Mouse (Mus musculus) limb, embryonic 11.5 days (tissue): Measurements from ENCODE around the gene Vps13a. TPM values are rescaled to one million over a fixed set of nuclear protein-coding genes. Genes with fewer than 3 reads are reported as not detected.
A peak's percentile ranks its signal among the peaks of the same experiment; 100 is the strongest.

Source experiments
- ATAC-seq: fragments of 200-750 bp; cut with Nextera tagmentation; 2 replicates; pipeline ENCODE4 v1.8.0; 2017; ENCODE audit warnings: low read depth; ENCODE audit not compliant: insufficient number of reproducible peaks, low FRiP score, low TSS enrichment
- DNase-seq: peaks from one replicate; pipeline ENCODE4 v3.0.0-alpha.2; 2015; ENCODE audit warnings: low spot score
- H3K27ac ChIP-seq: fragments of 300-500 bp; sonication (generic); replicated peaks from 2 replicates; pipeline ENCODE4 v1.5.1; 2014; ENCODE audit warnings: low read depth, mild to moderate bottlenecking, low read length
- H3K27me3 ChIP-seq: fragments of 300-500 bp; sonication (generic); 2 replicates; pipeline ENCODE4 v1.6.1; 2014; ENCODE audit warnings: mild to moderate bottlenecking, low read length, mixed read lengths; ENCODE audit not compliant: control insufficient read depth, insufficient read depth
- H3K36me3 ChIP-seq: fragments of 300-500 bp; sonication (generic); 2 replicates; pipeline ENCODE4 v1.6.1; 2014; ENCODE audit warnings: mild to moderate bottlenecking, low read length, moderate library complexity, mixed read lengths; ENCODE audit not compliant: control insufficient read depth, insufficient read depth
- H3K4me1 ChIP-seq: fragments of 300-500 bp; sonication (generic); 2 replicates; pipeline ENCODE4 v1.6.1; 2014; ENCODE audit warnings: low read length, mixed read lengths; ENCODE audit not compliant: control insufficient read depth, insufficient read depth
- H3K4me2 ChIP-seq: fragments of 300-500 bp; sonication (generic); 2 replicates; pipeline ENCODE4 v1.6.1; 2014; ENCODE audit warnings: low read depth, mild to moderate bottlenecking, moderate library complexity; ENCODE audit not compliant: severe bottlenecking
- H3K4me3 ChIP-seq: fragments of 300-500 bp; sonication (generic); 2 replicates; pipeline ENCODE4 v1.5.1; 2014; ENCODE audit warnings: low read depth, low read length
- H3K9ac ChIP-seq: fragments of 300-500 bp; sonication (generic); 2 replicates; pipeline ENCODE4 v1.6.1; 2014; ENCODE audit warnings: mild to moderate bottlenecking, low read length
- H3K9me3 ChIP-seq: fragments of 300-500 bp; sonication (generic); 2 replicates; pipeline ENCODE4 v1.6.1; 2016; ENCODE audit warnings: low read length; ENCODE audit not compliant: control insufficient read depth
- WGBS: fragments of 180-500 bp; shearing (Covaris S2); extraction: QIAGEN DNeasy Blood & Tissue Kit; methylation state at CpG from one replicate; pipeline ENCODE4 v1.1.7; 2014; 5-methylcytosine and 5-hydroxymethylcytosine counted together
- polyA plus RNA-seq: library from polyadenylated mRNA; unstranded; fragments of >200 nt; fragmentation: Nextera tagmentation; extraction: Ambion mirVana; gene quantifications from 2 replicates; pipeline ENCODE4 v1.2.1, GENCODE M21; 2014

Gene Vps13a
- polyA plus RNA-seq = 8.1 and 8.5 TPM in 2 replicates

DNA sequence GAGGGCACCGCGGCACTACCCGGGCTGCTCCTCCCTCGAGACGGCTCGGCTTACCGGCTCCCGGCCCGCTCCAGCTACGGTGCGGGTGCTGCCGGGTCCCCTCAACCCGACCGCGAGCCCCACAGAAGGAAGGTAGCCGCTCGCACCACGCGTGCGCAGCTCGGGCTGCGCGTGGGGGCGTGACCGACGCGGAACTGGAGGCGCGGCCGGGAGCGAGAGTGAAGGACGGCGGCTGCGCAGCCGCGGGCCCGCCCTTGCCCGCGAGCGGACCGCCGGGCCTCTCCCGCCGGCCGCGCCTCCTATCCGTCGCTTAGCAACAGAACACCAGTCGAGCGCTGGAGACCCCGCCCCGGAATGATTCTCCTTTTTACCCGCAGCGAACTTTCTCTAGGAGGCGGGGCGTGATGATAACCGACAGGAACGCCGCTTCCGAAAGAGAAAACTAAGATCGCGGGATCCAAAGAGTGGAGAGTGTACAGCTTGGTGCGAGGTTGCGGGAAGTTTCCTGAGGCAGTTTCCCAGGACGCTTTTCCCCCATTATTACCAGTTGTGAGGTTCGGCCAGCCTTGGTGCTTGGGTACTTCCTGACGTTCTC, at the start of gene Vps13a:
Gene Vps13a, minus strand, starts transcription at position 144 of the 595 bp plus-strand sequence.
- H3K4me1 ChIP-seq = no peaks in the 10 kb centered on the region
- H3K36me3 ChIP-seq = no peaks in the 10 kb centered on the region
- no peak within 1 kb of the TSS for H3K27ac ChIP-seq
- 0% methylated on average over 67 of the region's 67 CpGs for WGBS
- H3K4me3 ChIP-seq = peak within 1 kb of the TSS; percentile 60
- no peaks in the 10 kb centered on the region; the same call in 1 of the 2 replicates for H3K27me3 ChIP-seq
- DNase-seq = peak; percentile 89
- peak within 1 kb of the TSS; percentile 24 for H3K9ac ChIP-seq
- ATAC-seq = peak; percentile 96
- peak within 1 kb of the TSS; percentile 92 for H3K4me2 ChIP-seq
- no peaks in the 10 kb centered on the region for H3K9me3 ChIP-seq

GRCm38 (mm10) chr19:16827657-16828056, 46.9 kb upstream of the Vps13a start:
- ATAC-seq (no peak), DNase-seq (no peak)
- H3K36me3 ChIP-seq = no peaks in the 10 kb centered on the region
- H3K9me3 ChIP-seq = no peaks in the 10 kb centered on the region
- no peak overlapping the region for H3K4me3 ChIP-seq
- no peak overlapping the region for H3K4me2 ChIP-seq
- WGBS = 77% methylated on average over 5 of the region's 5 CpGs
- H3K9ac ChIP-seq = no peak overlapping the region
- no peak overlapping the region for H3K27ac ChIP-seq
- no peaks in the 10 kb centered on the region for H3K4me1 ChIP-seq
- no peaks in the 10 kb centered on the region for H3K27me3 ChIP-seq

DNA sequence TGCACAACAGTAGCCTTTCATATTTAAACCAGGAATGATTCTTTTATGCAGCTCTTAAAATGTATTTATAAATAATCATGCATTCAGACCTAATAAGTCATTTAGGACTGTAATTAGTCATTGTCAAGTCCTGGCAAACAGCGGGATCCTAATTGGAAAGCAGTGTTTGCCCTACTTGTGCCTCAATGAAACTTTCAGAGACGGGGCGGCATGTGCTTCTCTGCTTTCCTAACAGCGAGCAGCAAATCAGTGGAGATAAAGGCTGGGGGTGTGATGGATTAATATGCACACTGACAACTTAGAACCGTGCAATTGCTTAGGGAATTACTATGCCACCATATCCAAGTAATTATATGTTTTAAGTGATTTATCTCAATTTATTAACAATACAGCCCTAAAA, 44.5 kb upstream of the Vps13a start:
- ATAC-seq (no peak), DNase-seq (no peak)
- Histone ChIP-seq H3K9ac (no peak overlapping the region), H3K27me3 (no peaks in the 10 kb centered on the region), H3K4me1 (no peaks in the 10 kb centered on the region), H3K36me3 (no peaks in the 10 kb centered on the region), H3K9me3 (no peaks in the 10 kb centered on the region), H3K4me3 (no peak overlapping the region), H3K27ac (no peak overlapping the region), H3K4me2 (no peak overlapping the region)
- 58% methylated on average over 5 of the region's 5 CpGs for WGBS

DNA sequence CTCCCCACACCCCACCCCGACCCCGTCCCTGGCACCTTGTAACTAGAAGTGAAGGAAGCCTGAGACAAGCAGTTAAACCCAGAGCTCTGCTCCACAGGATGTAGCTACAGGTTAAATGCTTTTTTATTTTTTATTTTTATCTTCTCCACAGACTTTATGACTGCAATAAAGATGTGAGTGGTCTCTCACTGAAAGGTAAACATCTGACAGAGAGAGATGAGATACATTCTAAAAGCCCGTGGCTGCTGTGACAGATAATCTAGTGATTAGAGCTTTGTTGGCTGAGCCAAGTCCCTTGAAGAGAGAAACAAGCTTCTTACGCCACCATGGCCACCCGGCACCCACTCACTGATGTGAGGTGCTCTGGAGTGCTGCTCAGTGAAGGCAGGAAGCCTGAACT, 34.1 kb upstream of the Vps13a start:
- DNase-seq = no peak
- Histone ChIP-seq H3K9me3 (no peaks in the 10 kb centered on the region), H3K4me1 (no peaks in the 10 kb centered on the region), H3K4me2 (no peak overlapping the region), H3K36me3 (no peaks in the 10 kb centered on the region), H3K27me3 (no peaks in the 10 kb centered on the region), H3K27ac (no peak overlapping the region), H3K9ac (no peak overlapping the region), H3K4me3 (no peak overlapping the region)
- no peak for ATAC-seq
- 43% methylated on average over 5 of the region's 5 CpGs for WGBS

- no peak overlapping the region for H3K4me3 ChIP-seq
- H3K4me1 ChIP-seq = no peaks in the 10 kb centered on the region
- no peak for DNase-seq
- no peaks in the 10 kb centered on the region for H3K9me3 ChIP-seq
- ATAC-seq = no peak
- 85% methylated on average over 7 of the region's 7 CpGs for WGBS
- no peak overlapping the region for H3K9ac ChIP-seq
- H3K27ac ChIP-seq = no peak overlapping the region
- no peaks in the 10 kb centered on the region for H3K36me3 ChIP-seq
- no peak overlapping the region for H3K4me2 ChIP-seq
- no peaks in the 10 kb centered on the region for H3K27me3 ChIP-seq
These were observed 32.6 kb upstream of the Vps13a start for GRCm38 (mm10) chr19:16813306-16813705.

DNA sequence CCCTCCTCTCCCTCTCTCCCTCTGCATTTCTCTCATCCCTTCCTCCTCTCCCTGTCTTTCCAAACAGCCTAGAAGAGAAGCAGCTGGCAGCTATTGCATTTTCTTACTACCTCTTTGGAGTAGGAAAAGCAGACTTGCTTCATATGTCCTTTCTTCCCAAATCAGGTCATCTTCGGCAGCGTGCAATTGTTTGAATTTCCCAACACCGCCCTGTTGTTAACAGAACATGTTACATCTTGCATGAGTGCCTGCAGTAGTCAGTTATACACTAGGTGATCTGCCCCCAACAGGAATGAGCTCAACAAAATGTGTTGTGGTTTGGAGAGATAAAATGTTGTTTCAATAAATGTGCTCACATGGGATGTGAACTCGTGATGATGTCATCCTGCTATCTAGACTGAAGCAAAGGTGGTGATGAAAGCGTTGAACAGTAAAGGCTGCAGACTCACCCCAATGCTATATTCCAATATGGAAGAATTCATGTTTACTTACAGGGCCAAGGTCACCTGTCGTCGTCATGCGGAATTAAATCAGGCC, 31.4 kb upstream of the Vps13a start:
- Histone ChIP-seq H3K9ac (no peak overlapping the region), H3K4me2 (no peak overlapping the region), H3K4me1 (no peaks in the 10 kb centered on the region), H3K36me3 (no peaks in the 10 kb centered on the region), H3K27ac (no peak overlapping the region), H3K9me3 (no peaks in the 10 kb centered on the region), H3K4me3 (no peak overlapping the region), H3K27me3 (no peaks in the 10 kb centered on the region)
- no peak for ATAC-seq
- WGBS = 88% methylated on average over 8 of the region's 8 CpGs
- DNase-seq = no peak

DNA sequence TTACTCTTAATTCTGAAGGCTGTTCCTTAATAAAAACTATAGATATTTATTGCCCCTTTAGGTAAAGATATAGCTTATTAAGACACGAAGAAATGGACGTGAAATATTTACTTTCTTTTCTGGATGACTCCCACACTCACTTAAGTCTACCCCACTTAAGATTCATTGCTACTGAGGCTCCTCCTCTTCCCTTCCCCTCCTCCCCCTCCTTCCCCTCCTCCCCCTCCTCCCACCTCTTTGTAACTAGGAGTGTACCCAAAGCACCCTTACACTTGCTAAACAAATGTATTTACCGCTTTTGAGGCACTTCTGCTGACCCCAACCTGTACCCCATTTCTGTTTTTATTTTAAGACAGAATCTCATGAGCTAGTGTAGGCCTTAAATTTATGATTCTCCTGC, 24.4 kb upstream of the Vps13a start:
- H3K27me3 ChIP-seq = no peaks in the 10 kb centered on the region
- H3K4me3 ChIP-seq = no peak overlapping the region
- H3K36me3 ChIP-seq = no peaks in the 10 kb centered on the region
- DNase-seq (no peak), ATAC-seq (no peak)
- no peak overlapping the region for H3K9ac ChIP-seq
- no peaks in the 10 kb centered on the region for H3K9me3 ChIP-seq
- 44% methylated on average over 3 of the region's 3 CpGs for WGBS
- H3K4me1 ChIP-seq = no peaks in the 10 kb centered on the region
- no peak overlapping the region for H3K27ac ChIP-seq
- no peak overlapping the region for H3K4me2 ChIP-seq

GRCm38 (mm10) chr19:16804578-16804977, 23.8 kb upstream of the Vps13a start:
- DNase-seq (no peak), ATAC-seq (no peak)
- H3K27me3 ChIP-seq = no peaks in the 10 kb centered on the region
- H3K36me3 ChIP-seq = no peaks in the 10 kb centered on the region
- 28% methylated on average over 2 of the region's 11 CpGs for WGBS
- no peak overlapping the region for H3K4me2 ChIP-seq
- no peaks in the 10 kb centered on the region for H3K9me3 ChIP-seq
- no peak overlapping the region for H3K9ac ChIP-seq
- H3K4me1 ChIP-seq = no peaks in the 10 kb centered on the region
- no peak overlapping the region for H3K27ac ChIP-seq
- H3K4me3 ChIP-seq = no peak overlapping the region

DNA sequence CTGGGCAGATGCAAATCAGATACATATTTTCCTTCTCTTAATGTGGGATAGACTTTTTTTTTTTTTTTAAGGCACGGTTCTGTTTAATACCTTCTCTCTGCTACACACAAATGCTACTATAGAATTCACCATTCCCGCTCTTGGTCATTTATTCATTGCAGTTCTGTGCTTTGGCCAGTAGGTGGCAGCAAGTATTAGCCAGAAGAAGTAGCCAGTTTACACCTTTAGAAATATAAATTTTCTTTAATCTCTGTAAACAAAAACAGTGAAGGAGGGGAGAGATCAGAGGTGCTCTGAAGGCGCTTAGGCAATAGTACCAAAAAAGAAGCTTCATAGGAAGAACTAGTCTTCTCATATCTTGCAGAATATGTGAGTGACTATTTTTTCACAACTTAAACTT, 22.0 kb upstream of the Vps13a start:
- Histone ChIP-seq H3K4me1 (no peaks in the 10 kb centered on the region), H3K27ac (no peak overlapping the region), H3K36me3 (no peaks in the 10 kb centered on the region), H3K4me3 (no peak overlapping the region), H3K9me3 (no peaks in the 10 kb centered on the region), H3K4me2 (no peak overlapping the region), H3K9ac (no peak overlapping the region), H3K27me3 (no peaks in the 10 kb centered on the region)
- DNase-seq = peak; percentile 56
- ATAC-seq = no peak
- WGBS = 4% methylated on average over 3 of the region's 3 CpGs
